21 mouse cellular contexts compared by ENCODE assay signal in genomic region chr5:144183248-144183559, GRCm38 (mm10). TPM values are rescaled to one million over a fixed set of nuclear protein-coding genes. Genes with fewer than 3 reads are reported as not detected.
DNase-seq lines count a peak whose midpoint lies in the region; ATAC-seq and TF ChIP-seq lines count a peak whose summit lies in the region.
"Had no signal": no experiment of that assay in that cellular context is flagged by ENCODE, and none has a peak within 500 bp of the region (broad histone marks: within the 10 kb centered on the region; RNA-seq: fewer than 3 reads in every experiment).

No protein-coding gene starts in this region.

- 24% methylated on average over 8 of the region's 8 CpGs for WGBS in heart, embryonic 15.5 days
- 12% methylated on average over 8 of the region's 8 CpGs for WGBS in lung, embryonic 16.5 days
- WGBS in intestine, embryonic 14.5 days: 38% methylated on average over 8 of the region's 8 CpGs
- 30% methylated on average over 8 of the region's 8 CpGs for WGBS in stomach, postnatal 0 days

- H3K27me3 ChIP-seq in heart, embryonic 15.5 days: no peaks in the 10 kb centered on the region
- H3K27me3 ChIP-seq in lung, embryonic 16.5 days (ENCODE audit: control insufficient read depth, insufficient read depth, low read depth, low read length): no peaks in the 10 kb centered on the region
- no peaks in the 10 kb centered on the region for H3K27me3 ChIP-seq in intestine, embryonic 14.5 days (replicated peaks; ENCODE audit: control insufficient read depth, insufficient read depth, low read length)
- H3K27me3 ChIP-seq in stomach, postnatal 0 days (ENCODE audit: control insufficient read depth, insufficient read depth, low read length): no peaks in the 10 kb centered on the region
- H3K27me3 ChIP-seq: embryonic facial prominence, embryonic 15.5 days; hindbrain, embryonic 13.5 days; limb, embryonic 13.5 days; neural tube, embryonic 13.5 days had no signal

- peaks cover 17% of the 10 kb centered on the region for H3K4me1 ChIP-seq in heart, embryonic 15.5 days (replicated peaks)
- H3K4me1 ChIP-seq in lung, embryonic 16.5 days (replicated peaks; ENCODE audit: control insufficient read depth, insufficient read depth, low read length): peaks cover 20% of the 10 kb centered on the region
- no peaks in the 10 kb centered on the region for H3K4me1 ChIP-seq in intestine, embryonic 14.5 days (replicated peaks; ENCODE audit: control insufficient read depth, insufficient read depth, low read length)
- no peaks in the 10 kb centered on the region for H3K4me1 ChIP-seq in stomach, postnatal 0 days (replicated peaks; ENCODE audit: control insufficient read depth, insufficient read depth)
- H3K4me1 ChIP-seq: embryonic facial prominence, embryonic 15.5 days had no signal

- peak overlapping the region; percentile 25; the same call in 1 of the 2 replicates for H3K4me2 ChIP-seq in heart, embryonic 15.5 days
- H3K4me2 ChIP-seq in lung, embryonic 16.5 days (ENCODE audit: low read depth, low read length): no peak overlapping the region
- no peak overlapping the region for H3K4me2 ChIP-seq in intestine, embryonic 14.5 days (ENCODE audit: low read length)
- H3K4me2 ChIP-seq in stomach, postnatal 0 days (replicated peaks; ENCODE audit: low read depth): no peak overlapping the region
- H3K4me2 ChIP-seq: embryonic facial prominence, embryonic 15.5 days; hindbrain, embryonic 13.5 days; limb, embryonic 13.5 days; neural tube, embryonic 13.5 days had no signal

- no peak; the same call in 1 of the 2 replicates for ATAC-seq in heart, embryonic 15.5 days (replicated peaks; ENCODE audit: insufficient number of reproducible peaks, insufficient read depth, low FRiP score, low read depth)
- ATAC-seq in lung, embryonic 16.5 days (ENCODE audit: low read depth): peak; percentile 51
- ATAC-seq in intestine, embryonic 14.5 days (replicated peaks; ENCODE audit: low FRiP score, low TSS enrichment, low read depth): 0 out of 2 replicates have a peak, but pooled peaks have one; percentile 37
- ATAC-seq in stomach, postnatal 0 days (ENCODE audit: low FRiP score, low TSS enrichment): 0 out of 2 replicates have a peak, but pooled peaks have one; percentile 19
- ATAC-seq: forebrain, embryonic 16.5 days had no signal

- no peak for TF ChIP-seq EP300 in stomach, postnatal 0 days (optimal IDR thresholded peaks at IDR 0.05)

- H3K27ac ChIP-seq in heart, embryonic 15.5 days: no peak overlapping the region
- no peak overlapping the region for H3K27ac ChIP-seq in lung, embryonic 16.5 days (ENCODE audit: low read length)
- no peak overlapping the region for H3K27ac ChIP-seq in intestine, embryonic 14.5 days (ENCODE audit: low read depth)
- no peak overlapping the region for H3K27ac ChIP-seq in stomach, postnatal 0 days (replicated peaks)
- H3K27ac ChIP-seq: embryonic facial prominence, embryonic 15.5 days; hindbrain, embryonic 13.5 days; limb, embryonic 13.5 days; neural tube, embryonic 13.5 days had no signal

- H3K36me3 ChIP-seq in heart, embryonic 15.5 days: peaks cover 7% of the 10 kb centered on the region; the same call in 1 of the 2 replicates
- H3K36me3 ChIP-seq in lung, embryonic 16.5 days (ENCODE audit: control insufficient read depth, insufficient read depth, low read length): peaks cover 4% of the 10 kb centered on the region; the same call in 1 of the 2 replicates
- H3K36me3 ChIP-seq in intestine, embryonic 14.5 days (ENCODE audit: control insufficient read depth, insufficient read depth, low read length): peaks cover 32% of the 10 kb centered on the region
- peaks cover 8% of the 10 kb centered on the region for H3K36me3 ChIP-seq in stomach, postnatal 0 days (ENCODE audit: control insufficient read depth, insufficient read depth, low read length)

- no peak overlapping the region for H3K4me3 ChIP-seq in heart, embryonic 15.5 days
- no peak overlapping the region for H3K4me3 ChIP-seq in lung, embryonic 16.5 days (ENCODE audit: low read length)
- H3K4me3 ChIP-seq in intestine, embryonic 14.5 days (ENCODE audit: low read depth, low read length): no peak overlapping the region
- H3K4me3 ChIP-seq in stomach, postnatal 0 days (ENCODE audit: low read depth, low read length): no peak overlapping the region
- H3K4me3 ChIP-seq: embryonic facial prominence, embryonic 15.5 days; hindbrain, embryonic 13.5 days; limb, embryonic 13.5 days; neural tube, embryonic 13.5 days had no signal

- no peak for TF ChIP-seq CTCF in stomach, postnatal 0 days (IDR thresholded peaks at IDR 0.05; ENCODE audit: low read depth)

- no peak for DNase-seq in heart, postnatal 25 days (ENCODE audit: low spot score)
- no peak for DNase-seq in lung, postnatal 14 days
- no peak for DNase-seq in intestine, embryonic 14.5 days (ENCODE audit: low spot score)
- no peak for DNase-seq in stomach, postnatal 0 days (ENCODE audit: low spot score)
- DNase-seq in thymus, postnatal 10 days (ENCODE audit: low spot score in 2 of 2): no peak
- no peak for DNase-seq in urinary bladder, adult 18-20 months (ENCODE audit: low spot score in 2 of 2)
- DNase-seq: adrenal gland, postnatal 36 days; cerebellum, adult 11-12 months; cerebellum, postnatal 36 days; kidney, adult 11 months; lung, adult 18-20 months; midbrain, embryonic 14.5 days; right cerebral cortex, adult 18-20 months; thymus, postnatal 4 days had no signal

- H3K9me3 ChIP-seq in heart, embryonic 15.5 days (replicated peaks): no peaks in the 10 kb centered on the region
- no peaks in the 10 kb centered on the region for H3K9me3 ChIP-seq in lung, embryonic 16.5 days (ENCODE audit: control insufficient read depth, low read length)
- no peaks in the 10 kb centered on the region for H3K9me3 ChIP-seq in intestine, embryonic 14.5 days (ENCODE audit: control insufficient read depth, low read length)
- H3K9me3 ChIP-seq in stomach, postnatal 0 days (ENCODE audit: control insufficient read depth, low read length): no peaks in the 10 kb centered on the region
- H3K9me3 ChIP-seq: embryonic facial prominence, embryonic 15.5 days; hindbrain, embryonic 13.5 days; limb, embryonic 13.5 days; neural tube, embryonic 13.5 days had no signal

- intact Hi-C loops in heart, postnatal 25 days (cut with DNase I): no loop called here

- H3K9ac ChIP-seq in heart, embryonic 15.5 days: no peak overlapping the region
- H3K9ac ChIP-seq in lung, embryonic 16.5 days (ENCODE audit: low read length): no peak overlapping the region
- no peak overlapping the region for H3K9ac ChIP-seq in intestine, embryonic 14.5 days (ENCODE audit: low read length)
- H3K9ac ChIP-seq in stomach, postnatal 0 days (ENCODE audit: low read length): no peak overlapping the region
- H3K9ac ChIP-seq: embryonic facial prominence, embryonic 15.5 days; hindbrain, embryonic 13.5 days; limb, embryonic 13.5 days; neural tube, embryonic 13.5 days had no signal

RNA-seq across cellular contexts. Expression of gene Bhlha15, which starts 6.9 kb away (rescaled TPM):
- polyA plus RNA-seq in heart, embryonic 15.5 days (2015; fragmentation: Nextera tagmentation; extraction: Ambion mirVana): 0.09 and 0.24 TPM in 2 replicates
- total RNA-seq in heart, postnatal 25 days (2021): not detected
- polyA plus RNA-seq in lung, embryonic 16.5 days (2015; fragmentation: Nextera tagmentation; extraction: Ambion mirVana): 0.33 and 0.59 TPM in 2 replicates
- 0.19 and 3.9 TPM in 2 replicates for polyA plus RNA-seq in intestine, embryonic 14.5 days (2014; fragmentation: Nextera tagmentation; extraction: Ambion mirVana)
- 9.2 and 11.6 TPM in 2 replicates for polyA plus RNA-seq in stomach, postnatal 0 days (2015; fragmentation: Nextera tagmentation; extraction: Ambion mirVana)
- polyA plus RNA-seq: midbrain, embryonic 14.5 days had no signal

RNA-seq across cellular contexts. Expression of gene Tecpr1, which starts 40.2 kb away (rescaled TPM):
- 13.9 and 19.5 TPM in 2 replicates for polyA plus RNA-seq in heart, embryonic 15.5 days (2015; fragmentation: Nextera tagmentation; extraction: Ambion mirVana)
- 10 to 100 TPM; 23.0 to 24.9 TPM for total RNA-seq in heart, postnatal 25 days (2021)
- 28.4 and 31.7 TPM in 2 replicates for polyA plus RNA-seq in lung, embryonic 16.5 days (2015; fragmentation: Nextera tagmentation; extraction: Ambion mirVana)
- polyA plus RNA-seq in intestine, embryonic 14.5 days (2014; fragmentation: Nextera tagmentation; extraction: Ambion mirVana): 18.9 and 19.4 TPM in 2 replicates
- 15.4 and 16.9 TPM in 2 replicates for polyA plus RNA-seq in stomach, postnatal 0 days (2015; fragmentation: Nextera tagmentation; extraction: Ambion mirVana)
